Mouse (Mus musculus) layer of hippocampus, adult 8-10 months (tissue): ENCODE measurements around the gene Lgals9. TPM values are rescaled to one million over a fixed set of nuclear protein-coding genes. Genes with fewer than 3 reads are reported as not detected.

Source experiments
- DNase-seq, 2 experiments: peaks; one replicate each; pipeline ENCODE4 v3.0.0; 2022; ENCODE audit warnings: low spot score in 2 of 2
- total RNA-seq, 4 experiments: library from RNA; stranded (reverse); gene quantifications; 2 replicates each; pipeline ENCODE4 v1.2.4; 2022

Lgals9 gene
- total RNA-seq, 4 experiments from 2014 or later = 3.7 to 18.7 (median 8.7) TPM

GRCm38 (mm10) chr11:78924111-78924510 lies 60.6 kb downstream of the Lgals9 start:
- no peak for DNase-seq

GRCm38 (mm10) chr11:78922678-78923407 lies 61.9 kb downstream of the Lgals9 start:
- peak; percentile 11 to 28 for DNase-seq

GRCm38 (mm10) chr11:78920411-78920939 lies 64.3 kb downstream of the Lgals9 start, which contains the start of gene Nos2:
Nos2 (plus strand) TSS chr11:78920787.
- DNase-seq = no peak

- DNase-seq = no peak
These were observed 65.0 kb downstream of the Lgals9 start for GRCm38 (mm10) chr11:78919745-78920144.

- DNase-seq = no peak
These were observed 68.3 kb downstream of the Lgals9 start for GRCm38 (mm10) chr11:78916410-78916809.

GRCm38 (mm10) chr11:78915473-78915872 lies 69.3 kb downstream of the Lgals9 start:
- no peak for DNase-seq

Other genes with a start within 250 kb of the Lgals9 start
- gene Ccnq, start 233.2 kb downstream of the Lgals9 start, total RNA-seq = 10 to 100 TPM; 19.7 to 21.4 (median 20.0) TPM
- 10 to 100 TPM; 20.1 to 29.1 (median 23.5) TPM for gene Lyrm9, start 158.4 kb downstream of the Lgals9 start, total RNA-seq
- under 1 TPM; 0.18 to 0.49 (median 0.40) TPM for gene Nos2, start 64.2 kb downstream of the Lgals9 start, total RNA-seq
- 100 to 1,000 TPM; 138 to 198 (median 174) TPM for gene Ksr1, start 161.5 kb upstream of the Lgals9 start, total RNA-seq